Mouse (Mus musculus) C2C12 (cell line): ENCODE results near the gene Gm20696. TPM values are rescaled to one million over a fixed set of nuclear protein-coding genes. Genes with fewer than 3 reads are reported as not detected.

Experiments
- H3K27me3 ChIP-seq: one replicate; pipeline ENCODE4 v1.6.1; 2011; ENCODE audit not compliant: control insufficient read depth, insufficient read depth, insufficient read length
- H3K36me3 ChIP-seq: one replicate; pipeline ENCODE4 v1.6.1; 2011; ENCODE audit not compliant: control insufficient read depth, insufficient read depth
- H3K4me3 ChIP-seq: one replicate; pipeline ENCODE4 v1.5.1; 2011; ENCODE audit warnings: mild to moderate bottlenecking, control low read depth; ENCODE audit not compliant: poor library complexity, insufficient read depth, severe bottlenecking
- H3K79me2 ChIP-seq: one replicate; pipeline ENCODE4 v1.6.1; 2011; ENCODE audit not compliant: control insufficient read depth, insufficient read depth
- H3K79me3 ChIP-seq: one replicate; pipeline ENCODE4 v1.6.1; 2011; ENCODE audit warnings: low read depth, control low read depth
- H3ac ChIP-seq: one replicate; pipeline ENCODE3; 2011; ENCODE audit warnings: low read depth; ENCODE audit not compliant: control insufficient read depth, insufficient read length
- CEBPB ChIP-seq: IDR thresholded peaks from one replicate; pipeline ENCODE4 v1.6.1; 2011; ENCODE audit warnings: low read depth, mild to moderate bottlenecking, control low read depth, moderate library complexity
- CTCF ChIP-seq: IDR thresholded peaks from one replicate; pipeline ENCODE4 v1.5.1; 2011; ENCODE audit not compliant: control insufficient read depth, insufficient read depth, insufficient read length
- FOSL1 ChIP-seq: IDR thresholded peaks from one replicate; pipeline ENCODE4 v1.8.0; 2011; ENCODE audit warnings: mild to moderate bottlenecking, low read length; ENCODE audit not compliant: poor library complexity, insufficient read depth, severe bottlenecking
- MAX ChIP-seq: IDR thresholded peaks from one replicate; pipeline ENCODE4 v1.6.1; 2011; ENCODE audit warnings: mild to moderate bottlenecking, control low read depth
- MYOD1 ChIP-seq: IDR thresholded peaks from one replicate; pipeline ENCODE4 v1.6.1; 2011; ENCODE audit warnings: low read depth; ENCODE audit not compliant: control insufficient read depth, insufficient read length
- MYOG ChIP-seq: IDR thresholded peaks from one replicate; pipeline ENCODE4 v1.6.1; 2011; ENCODE audit not compliant: control insufficient read depth, insufficient read length; ENCODE audit errors: extremely low read depth
- USF1 ChIP-seq: IDR thresholded peaks from one replicate; pipeline ENCODE4 v1.6.1; 2011; ENCODE audit warnings: low read depth, mild to moderate bottlenecking, control low read depth, moderate library complexity
- polyA plus RNA-seq: library from polyadenylated mRNA; unstranded; fragments of >200 nt; fragmentation: generic; extraction: Trizol; gene quantifications from one replicate; pipeline ENCODE4 v1.2.1, GENCODE M21; 2012; ENCODE audit warnings: missing spikeins

The Gm20696 gene
- polyA plus RNA-seq, 1 experiment: 0.20 TPM

DNA sequence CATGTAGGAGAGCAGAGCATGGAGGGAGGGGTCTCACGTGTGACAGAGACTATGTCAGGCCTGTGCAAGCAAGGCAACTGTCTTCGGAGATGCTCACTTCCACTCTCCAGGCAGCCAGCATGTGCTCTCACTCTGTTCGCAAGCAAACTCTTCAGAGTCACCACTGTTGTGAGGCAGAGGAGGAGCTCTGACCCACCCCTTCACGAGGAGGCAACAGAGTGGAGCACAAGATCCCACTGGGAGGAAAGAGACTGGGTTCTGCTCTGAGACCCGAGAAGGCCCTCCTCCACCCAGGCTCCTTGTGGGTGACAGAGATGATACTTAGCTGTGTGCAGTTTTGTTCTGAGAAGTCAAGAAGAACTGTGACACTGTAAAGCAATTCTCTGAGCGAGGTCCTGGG lies 392.4 kb downstream of the Gm20696 start:
- H3K36me3 ChIP-seq: no peaks in the 10 kb centered on the region
- no peaks in the 10 kb centered on the region for H3K79me2 ChIP-seq
- no peak overlapping the region for H3K4me3 ChIP-seq
- TF ChIP-seq MYOG (no peak), CTCF (no peak), MAX (no peak), FOSL1 (no peak), USF1 (no peak), CEBPB (no peak), MYOD1 (no peak)
- no peaks in the 10 kb centered on the region for H3K27me3 ChIP-seq
- H3ac ChIP-seq: no peak overlapping the region
- no peaks in the 10 kb centered on the region for H3K79me3 ChIP-seq

DNA sequence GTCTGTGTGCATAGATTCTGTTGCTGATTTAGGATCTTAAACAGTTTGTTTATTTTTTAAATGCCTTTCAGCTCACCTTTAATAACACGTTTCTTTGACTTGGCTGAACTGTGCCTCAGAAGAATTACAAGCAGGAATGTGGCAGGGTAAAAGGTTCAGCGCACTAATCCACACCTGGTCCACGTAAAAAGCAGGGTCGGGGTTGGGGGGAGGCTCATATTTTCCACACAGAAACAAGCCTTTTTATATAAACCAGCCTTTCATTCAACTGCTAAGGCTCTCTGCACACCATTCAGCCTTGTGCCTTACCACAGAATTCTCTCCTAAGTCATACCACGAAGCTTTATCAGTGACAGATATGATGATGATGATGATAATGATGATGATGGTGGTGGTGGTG lies 393.4 kb downstream of the Gm20696 start:
- TF ChIP-seq MAX (no peak), CEBPB (no peak), USF1 (no peak), FOSL1 (no peak), MYOD1 (no peak), CTCF (no peak), MYOG (no peak)
- H3ac ChIP-seq: no peak overlapping the region
- H3K79me3 ChIP-seq: no peaks in the 10 kb centered on the region
- H3K36me3 ChIP-seq: no peaks in the 10 kb centered on the region
- no peak overlapping the region for H3K4me3 ChIP-seq
- no peaks in the 10 kb centered on the region for H3K27me3 ChIP-seq
- no peaks in the 10 kb centered on the region for H3K79me2 ChIP-seq

DNA sequence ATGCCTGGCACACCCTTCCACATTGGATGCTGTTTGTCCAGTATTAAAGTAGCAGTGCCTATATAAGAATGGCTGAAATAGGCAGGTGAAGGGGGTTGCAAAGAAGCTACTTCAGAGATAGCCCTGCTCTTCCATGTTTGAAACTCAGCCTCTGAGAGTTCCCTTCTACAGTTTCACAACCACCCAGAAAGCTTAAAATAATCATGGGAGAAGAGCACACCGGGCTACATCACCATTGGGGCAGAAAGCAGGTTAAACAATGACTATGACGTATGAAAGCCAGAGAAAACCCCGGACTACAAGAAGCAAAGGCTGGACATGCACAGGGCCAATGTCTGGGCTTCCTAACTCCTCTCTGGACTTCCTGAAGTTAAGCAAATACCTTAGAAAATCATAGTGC lies 394.4 kb downstream of the Gm20696 start:
- Histone ChIP-seq H3ac (no peak overlapping the region), H3K36me3 (no peaks in the 10 kb centered on the region), H3K4me3 (no peak overlapping the region), H3K79me3 (no peaks in the 10 kb centered on the region), H3K27me3 (no peaks in the 10 kb centered on the region), H3K79me2 (no peaks in the 10 kb centered on the region)
- TF ChIP-seq USF1: no peak
- TF ChIP-seq CTCF: no peak
- TF ChIP-seq MAX: no peak
- no peak for TF ChIP-seq CEBPB
- TF ChIP-seq MYOD1: no peak
- TF ChIP-seq FOSL1: no peak
- TF ChIP-seq MYOG: no peak

DNA sequence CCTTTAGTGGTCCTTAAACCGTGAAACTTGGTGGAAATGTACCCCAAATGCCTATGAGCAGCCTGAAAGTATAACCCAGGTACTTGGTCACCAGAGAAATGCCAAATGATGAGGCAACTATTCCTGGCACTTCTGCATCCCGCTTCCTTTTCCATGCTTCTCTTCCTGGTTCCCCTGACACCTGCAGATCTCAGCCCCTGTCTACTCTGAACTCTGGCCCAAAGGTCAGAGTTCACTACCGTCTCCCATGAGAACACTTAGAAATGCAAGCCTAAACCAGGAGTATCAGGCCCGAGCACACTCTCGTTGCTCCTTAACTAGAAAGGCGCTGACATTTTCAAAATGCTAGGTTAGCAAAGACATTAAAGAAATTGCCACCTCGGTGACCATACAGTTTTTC lies 394.9 kb downstream of the Gm20696 start:
- no peaks in the 10 kb centered on the region for H3K36me3 ChIP-seq
- no peak for TF ChIP-seq MYOD1
- TF ChIP-seq CEBPB: no peak
- TF ChIP-seq CTCF: no peak
- TF ChIP-seq USF1: no peak
- TF ChIP-seq MAX: no peak
- no peak for TF ChIP-seq MYOG
- no peak for TF ChIP-seq FOSL1

DNA sequence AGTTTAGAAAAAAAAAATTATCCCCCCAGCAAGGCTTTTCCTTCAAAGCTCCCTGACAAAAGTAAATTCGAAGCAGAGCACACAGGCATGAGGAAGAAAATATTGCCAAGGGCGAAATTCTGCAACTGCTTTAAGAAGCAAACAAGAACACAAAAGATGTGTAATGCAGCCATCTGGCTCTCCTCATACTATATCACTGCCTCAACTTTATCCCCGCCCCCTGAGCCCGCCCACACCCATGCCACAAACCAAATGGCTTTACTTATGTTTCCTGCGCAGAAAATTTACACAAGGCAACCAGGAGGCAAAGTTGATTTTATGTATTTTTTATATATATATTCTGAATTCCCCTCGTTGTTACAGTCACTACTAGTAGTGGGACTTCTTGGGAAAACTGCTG lies 396.7 kb downstream of the Gm20696 start:
- TF ChIP-seq CEBPB: no peak
- H3K27me3 ChIP-seq: no peaks in the 10 kb centered on the region
- H3K79me3 ChIP-seq: no peaks in the 10 kb centered on the region
- no peak overlapping the region for H3ac ChIP-seq
- no peaks in the 10 kb centered on the region for H3K79me2 ChIP-seq
- no peak overlapping the region for H3K4me3 ChIP-seq
- no peaks in the 10 kb centered on the region for H3K36me3 ChIP-seq

More for the DNA sequence above, 394.9 kb downstream of the Gm20696 start:
- Histone ChIP-seq H3K27me3 (no peaks in the 10 kb centered on the region), H3K79me3 (no peaks in the 10 kb centered on the region), H3K79me2 (no peaks in the 10 kb centered on the region), H3K4me3 (no peak overlapping the region), H3ac (no peak overlapping the region)

DNA sequence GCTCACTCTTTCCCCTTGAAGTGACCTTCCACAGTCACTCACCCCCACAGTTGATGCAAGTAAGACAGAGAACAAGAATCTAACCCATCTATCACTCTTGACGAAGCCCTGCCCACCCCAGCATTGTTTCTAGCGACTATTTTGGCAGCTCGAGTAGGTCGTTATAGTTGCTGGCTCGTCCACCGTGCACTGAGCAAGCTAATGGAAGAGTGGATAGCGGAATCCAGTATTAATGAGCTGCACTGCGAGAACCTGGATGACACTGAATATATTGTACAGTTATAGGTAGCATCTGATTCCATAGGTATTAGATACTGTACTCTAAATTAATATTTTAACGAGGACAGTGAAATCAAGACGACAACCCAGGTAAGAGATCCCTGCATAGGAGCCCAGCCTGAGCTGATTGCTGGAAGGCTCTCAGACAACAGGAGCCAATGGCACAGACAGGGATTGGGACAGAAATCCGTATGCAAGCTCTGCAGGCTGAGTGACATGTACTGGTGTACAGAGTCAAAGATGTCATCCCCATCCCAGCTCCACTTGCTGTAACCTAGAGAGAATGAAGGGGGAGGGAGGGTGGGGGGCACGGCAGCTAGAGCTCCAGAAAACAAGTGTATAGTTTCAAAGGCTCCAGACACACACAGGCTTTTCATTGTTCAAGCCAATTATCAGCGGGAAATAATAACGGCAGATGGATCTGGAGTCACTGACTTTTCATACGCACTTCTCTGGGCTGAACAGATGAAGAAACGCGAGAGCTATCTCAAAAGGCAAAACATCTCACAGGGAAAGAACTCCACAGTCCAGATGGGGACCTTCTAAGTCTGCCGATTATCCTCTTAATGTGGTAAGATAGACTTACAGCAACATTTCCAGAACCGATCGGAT lies 398.2 kb downstream of the Gm20696 start:
- TF ChIP-seq USF1: no peak
- TF ChIP-seq CEBPB: no peak
- TF ChIP-seq MAX: no peak
- TF ChIP-seq FOSL1: no peak
- TF ChIP-seq MYOG: no peak
- TF ChIP-seq CTCF: no peak
- TF ChIP-seq MYOD1: no peak
- Histone ChIP-seq H3ac (no peak overlapping the region), H3K36me3 (no peaks in the 10 kb centered on the region), H3K4me3 (no peak overlapping the region), H3K79me2 (no peaks in the 10 kb centered on the region), H3K79me3 (no peaks in the 10 kb centered on the region), H3K27me3 (no peaks in the 10 kb centered on the region)
